24 mouse cellular contexts compared by ENCODE assay signal in genomic region chr9:56884328-56884727, GRCm38 (mm10). TPM values are rescaled to one million over a fixed set of nuclear protein-coding genes. Genes with fewer than 3 reads are reported as not detected.
"Had no signal": no experiment of that assay in that cellular context is flagged by ENCODE, and none has a peak within 500 bp of the region (broad histone marks: within the 10 kb centered on the region; RNA-seq: fewer than 3 reads in every experiment).

No protein-coding gene starts in this region.

- ATAC-seq: forebrain, embryonic 13.5 days; forebrain, embryonic 14.5 days; forebrain, embryonic 15.5 days; forebrain, embryonic 16.5 days; forebrain, postnatal 0 days had no signal

- DNase-seq: cerebellum, adult 2 months; cerebellum, adult 8-10 months; cerebellum, adult 9-10 months; cerebellum, adult 9-11 months; cerebellum, postnatal 10 days; cerebellum, postnatal 14 days; cerebellum, postnatal 25 days; cerebellum, postnatal 36 days; embryo, embryonic 11 days; forebrain, postnatal 0 days; gastrocnemius, adult 2 months; gastrocnemius, postnatal 10 days; gastrocnemius, postnatal 14 days; gastrocnemius, postnatal 25 days; heart, adult 18-20 months; heart, adult 2 months had no signal

RNA-seq across cellular contexts. Expression of gene Cspg4, which starts 19.5 kb away (rescaled TPM):
- total RNA-seq: common myeloid progenitor, adult 5-6 weeks; granulocyte monocyte progenitor cell, adult 5-6 weeks had no signal

RNA-seq across cellular contexts. Expression of gene Odf3l1, which starts 19.8 kb away (rescaled TPM):
- total RNA-seq: common myeloid progenitor, adult 5-6 weeks; forebrain, postnatal 0 days; gastrocnemius, adult 18-20 months; granulocyte monocyte progenitor cell, adult 5-6 weeks; heart, adult 18-20 months; heart, adult 2 months; heart, adult 8-10 months had no signal
